Mouse (Mus musculus) intestine, embryonic 14.5 days (tissue): ENCODE results near the gene Lix1. TPM values are rescaled to one million over a fixed set of nuclear protein-coding genes. Genes with fewer than 3 reads are reported as not detected.
A peak's percentile ranks its signal among the peaks of the same experiment; 100 is the strongest.

Experiments
- ATAC-seq: fragments of 200-750 bp; cut with Nextera tagmentation; replicated peaks from 2 replicates; pipeline ENCODE4 v1.8.0; 2017; ENCODE audit warnings: low read depth, moderate number of reproducible peaks, moderate TSS enrichment, moderate library complexity; ENCODE audit not compliant: low FRiP score, low TSS enrichment
- DNase-seq: peaks from one replicate; pipeline ENCODE4 v3.0.0-alpha.2; 2018; ENCODE audit warnings: low spot score
- H3K27ac ChIP-seq: fragments of 300-500 bp; sonication (generic); 2 replicates; pipeline ENCODE4 v1.5.1; 2014; ENCODE audit warnings: low read depth, mild to moderate bottlenecking, control low read depth
- H3K27me3 ChIP-seq: fragments of 300-500 bp; sonication (generic); replicated peaks from 2 replicates; pipeline ENCODE4 v1.6.1; 2014; ENCODE audit warnings: low read length, control low read depth; ENCODE audit not compliant: control insufficient read depth, insufficient read depth
- H3K36me3 ChIP-seq: fragments of 300-500 bp; sonication (generic); 2 replicates; pipeline ENCODE4 v1.6.1; 2014; ENCODE audit warnings: low read length, control low read depth; ENCODE audit not compliant: control insufficient read depth, insufficient read depth
- H3K4me1 ChIP-seq: fragments of 300-500 bp; sonication (generic); replicated peaks from 2 replicates; pipeline ENCODE4 v1.6.1; 2014; ENCODE audit warnings: low read length, control low read depth, mixed read lengths; ENCODE audit not compliant: control insufficient read depth, insufficient read depth
- H3K4me2 ChIP-seq: fragments of 300-500 bp; sonication (generic); 2 replicates; pipeline ENCODE4 v1.6.1; 2014; ENCODE audit warnings: low read length
- H3K4me3 ChIP-seq: fragments of 300-500 bp; sonication (generic); 2 replicates; pipeline ENCODE4 v1.5.1; 2014; ENCODE audit warnings: low read depth, low read length, control low read depth, mixed read lengths
- H3K9ac ChIP-seq: fragments of 300-500 bp; sonication (generic); 2 replicates; pipeline ENCODE4 v1.6.1; 2014; ENCODE audit warnings: mild to moderate bottlenecking, low read length
- H3K9me3 ChIP-seq: fragments of 300-500 bp; sonication (generic); 2 replicates; pipeline ENCODE4 v1.6.1; 2016; ENCODE audit warnings: low read length, control low read depth; ENCODE audit not compliant: control insufficient read depth
- WGBS: fragments of 180-500 bp; shearing (Covaris S2); extraction: QIAGEN DNeasy Blood & Tissue Kit; methylation state at CpG from one replicate; pipeline ENCODE4 v1.1.7; 2014; 5-methylcytosine and 5-hydroxymethylcytosine counted together
- polyA plus RNA-seq: library from polyadenylated mRNA; unstranded; fragments of >200 nt; fragmentation: Nextera tagmentation; extraction: Ambion mirVana; gene quantifications from 2 replicates; pipeline ENCODE4 v1.2.1, GENCODE M21; 2014

The Lix1 gene
- polyA plus RNA-seq, 1 experiment from 2014 or later, result 4.1 TPM

DNA sequence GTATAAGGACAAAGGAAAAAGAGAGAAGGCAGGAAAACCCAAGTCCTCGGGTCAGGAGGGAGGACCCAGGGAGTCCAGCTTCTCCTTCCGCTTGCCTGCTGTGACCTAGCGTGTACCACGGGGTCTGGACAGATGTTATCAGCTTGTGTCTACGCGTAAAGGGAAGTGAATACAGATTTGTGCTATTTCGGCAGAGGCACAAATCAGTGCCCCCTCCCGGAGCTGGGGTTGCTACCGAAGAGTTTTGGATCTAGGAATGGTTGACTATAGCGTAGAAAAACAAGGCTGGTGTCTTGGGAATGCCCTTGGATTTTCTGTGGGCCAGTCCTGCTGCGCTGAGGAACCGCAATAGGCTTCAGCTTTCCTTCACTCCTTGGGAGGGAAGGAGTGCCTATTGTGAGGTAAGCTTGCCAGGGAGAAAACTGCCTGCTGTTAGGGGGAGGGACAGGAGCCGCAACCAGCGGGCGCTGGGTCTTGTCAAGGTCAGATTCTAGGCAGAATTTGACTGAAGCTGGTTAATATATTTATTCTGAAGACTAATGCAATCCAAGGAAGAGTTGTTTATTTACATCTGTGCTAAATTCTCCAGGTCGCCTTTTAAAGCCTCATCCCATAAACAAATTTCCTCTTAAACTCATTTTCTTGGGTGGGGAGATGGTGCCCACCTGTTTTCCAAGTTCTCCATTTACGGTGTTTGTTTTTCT is 46.4 kb downstream of the Lix1 start:
- H3K4me2 ChIP-seq, result peak overlapping the region; percentile 67
- peak; percentile 82 for ATAC-seq
- no peaks in the 10 kb centered on the region for H3K27me3 ChIP-seq
- H3K4me3 ChIP-seq, result peak overlapping the region; percentile 34
- peak overlapping the region; percentile 42 for H3K9ac ChIP-seq
- peak overlapping the region; percentile 70 for H3K27ac ChIP-seq
- no peaks in the 10 kb centered on the region for H3K36me3 ChIP-seq
- peak; percentile 68 for DNase-seq
- 3% methylated on average over 17 of the region's 17 CpGs for WGBS
- peaks cover 12% of the 10 kb centered on the region for H3K4me1 ChIP-seq
- no peaks in the 10 kb centered on the region for H3K9me3 ChIP-seq

DNA sequence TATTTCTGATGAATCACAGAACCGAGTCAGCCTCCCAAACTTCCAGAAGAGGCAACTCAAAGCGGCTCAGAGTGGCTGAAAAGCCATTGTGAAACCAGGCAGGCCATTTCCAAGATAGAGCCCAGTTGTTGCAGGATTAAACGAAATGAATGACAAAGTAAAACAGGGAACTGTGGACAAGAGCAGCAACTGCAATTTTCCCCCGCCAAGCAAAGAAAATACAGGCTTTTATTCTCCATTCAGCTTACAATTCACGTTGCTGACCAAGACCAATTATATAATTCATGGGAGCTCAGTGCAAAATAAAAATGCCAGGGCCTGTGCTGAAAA is 46.9 kb downstream of the Lix1 start:
- DNase-seq, result no peak
- Histone ChIP-seq H3K27ac (no peak overlapping the region), H3K9ac (no peak overlapping the region)

DNA sequence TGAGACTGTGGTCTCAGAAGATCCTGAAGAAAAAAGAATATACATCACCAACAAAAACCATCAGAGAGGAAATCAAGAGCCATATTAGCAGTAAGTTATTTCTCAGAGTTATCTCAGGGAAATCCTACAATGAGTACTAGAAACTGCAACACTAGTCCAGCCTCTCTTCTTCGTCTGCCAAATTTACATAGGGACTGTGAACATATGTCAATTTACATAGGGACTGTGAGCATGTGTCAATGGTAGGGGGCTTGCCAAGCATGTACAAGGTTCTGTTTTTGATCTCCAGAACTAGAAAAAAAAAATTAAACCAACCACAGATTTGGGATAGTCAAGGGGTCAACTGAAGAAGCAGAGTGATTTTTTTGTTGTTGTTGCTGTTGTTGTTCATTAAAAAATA is 48.6 kb downstream of the Lix1 start:
- H3K4me1 ChIP-seq, result peaks cover 12% of the 10 kb centered on the region
- no peaks in the 10 kb centered on the region for H3K9me3 ChIP-seq
- H3K27ac ChIP-seq, result no peak overlapping the region
- H3K4me2 ChIP-seq, result no peak overlapping the region
- WGBS, result 86% methylated on average over 1 of the region's 1 CpGs
- H3K36me3 ChIP-seq, result no peaks in the 10 kb centered on the region
- no peak for ATAC-seq
- no peak overlapping the region for H3K4me3 ChIP-seq
- H3K9ac ChIP-seq, result no peak overlapping the region
- H3K27me3 ChIP-seq, result no peaks in the 10 kb centered on the region
- DNase-seq, result no peak

More for the DNA sequence above, 46.9 kb downstream of the Lix1 start:
- Histone ChIP-seq H3K4me3 (no peak overlapping the region), H3K9me3 (no peaks in the 10 kb centered on the region), H3K27me3 (no peaks in the 10 kb centered on the region), H3K4me1 (peaks cover 12% of the 10 kb centered on the region), H3K36me3 (no peaks in the 10 kb centered on the region), H3K4me2 (peak overlapping the region; percentile 67)
- WGBS, result 11% methylated on average over 5 of the region's 5 CpGs
- ATAC-seq, result no peak

DNA sequence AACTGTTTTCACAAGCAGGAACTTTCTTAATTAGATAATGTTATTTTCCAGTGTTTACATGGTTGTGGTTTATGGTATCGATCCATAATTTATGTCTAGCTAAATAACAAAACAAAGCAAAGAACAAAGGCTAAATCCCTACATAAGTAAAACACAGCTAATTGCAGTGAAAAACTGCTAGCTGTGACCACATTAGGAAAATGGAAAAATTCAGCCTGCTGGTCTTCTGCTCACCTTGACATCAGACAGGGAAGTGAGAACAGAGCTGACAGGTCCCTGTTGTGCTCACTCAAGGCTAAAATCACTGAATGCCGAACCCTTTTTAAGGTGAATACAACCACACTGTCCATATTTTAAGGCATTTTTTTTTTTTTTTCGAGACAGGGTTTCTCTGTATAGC is 50.1 kb downstream of the Lix1 start:
- Histone ChIP-seq H3K4me2 (no peak overlapping the region), H3K4me1 (peaks cover 12% of the 10 kb centered on the region), H3K4me3 (no peak overlapping the region), H3K36me3 (no peaks in the 10 kb centered on the region), H3K27me3 (no peaks in the 10 kb centered on the region), H3K9ac (no peak overlapping the region), H3K27ac (no peak overlapping the region), H3K9me3 (no peaks in the 10 kb centered on the region)
- WGBS, result 88% methylated on average over 3 of the region's 3 CpGs
- no peak for DNase-seq
- ATAC-seq, result no peak

DNA sequence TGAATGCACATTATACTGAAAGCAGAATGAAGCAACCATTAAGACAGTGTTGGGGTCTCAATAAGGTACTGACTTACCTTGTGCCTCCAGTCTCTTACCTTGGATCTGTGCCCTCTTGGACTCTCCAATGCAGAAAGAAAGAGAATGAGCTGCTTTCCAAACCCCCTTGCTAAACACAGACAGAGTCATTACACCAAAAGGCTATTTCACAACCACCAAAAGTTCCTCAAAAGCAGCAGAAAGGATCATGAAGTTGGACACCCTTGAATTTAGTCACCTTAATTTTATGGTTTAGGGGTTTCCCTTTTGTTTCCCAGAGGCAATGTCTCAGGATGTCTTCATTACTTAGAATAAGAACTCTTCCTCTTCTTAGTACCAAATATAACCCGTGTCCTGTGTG is 52.1 kb downstream of the Lix1 start:
- ATAC-seq (no peak), DNase-seq (no peak)
- H3K36me3 ChIP-seq, result no peaks in the 10 kb centered on the region
- H3K9me3 ChIP-seq, result no peaks in the 10 kb centered on the region
- H3K27me3 ChIP-seq, result no peaks in the 10 kb centered on the region
- H3K4me1 ChIP-seq, result peaks cover 2% of the 10 kb centered on the region; the same call in 1 of the 2 replicates
- H3K27ac ChIP-seq, result no peak overlapping the region
- no peak overlapping the region for H3K4me2 ChIP-seq
- WGBS, result 79% methylated on average over 1 of the region's 1 CpGs
- H3K9ac ChIP-seq, result no peak overlapping the region
- no peak overlapping the region for H3K4me3 ChIP-seq

GRCm38 (mm10) chr17:17485789-17486188 is 83.3 kb downstream of the Lix1 start:
- no peak for ATAC-seq

GRCm38 (mm10) chr17:17490820-17491621 is 88.5 kb downstream of the Lix1 start:
- ATAC-seq, result 0 out of 2 replicates have a peak, but pooled peaks have one; percentile 53
- no peak overlapping the region for H3K27ac ChIP-seq
- DNase-seq, result peak; percentile 55
- no peak overlapping the region for H3K4me3 ChIP-seq
- H3K27me3 ChIP-seq, result no peaks in the 10 kb centered on the region
- no peak overlapping the region for H3K9ac ChIP-seq
- no peaks in the 10 kb centered on the region for H3K36me3 ChIP-seq
- no peaks in the 10 kb centered on the region for H3K4me1 ChIP-seq
- no peak overlapping the region for H3K4me2 ChIP-seq
- 44% methylated on average over 12 of the region's 15 CpGs for WGBS
- H3K9me3 ChIP-seq, result no peaks in the 10 kb centered on the region

More at GRCm38 (mm10) chr17:17485789-17486188, 83.3 kb downstream of the Lix1 start:
- no peak for DNase-seq
- no peak overlapping the region for H3K4me2 ChIP-seq
- H3K4me3 ChIP-seq, result no peak overlapping the region
- H3K9me3 ChIP-seq, result no peaks in the 10 kb centered on the region
- no peaks in the 10 kb centered on the region for H3K27me3 ChIP-seq
- H3K27ac ChIP-seq, result no peak overlapping the region
- no peaks in the 10 kb centered on the region for H3K36me3 ChIP-seq
- 59% methylated on average over 2 of the region's 2 CpGs for WGBS
- no peaks in the 10 kb centered on the region for H3K4me1 ChIP-seq
- H3K9ac ChIP-seq, result no peak overlapping the region

DNA sequence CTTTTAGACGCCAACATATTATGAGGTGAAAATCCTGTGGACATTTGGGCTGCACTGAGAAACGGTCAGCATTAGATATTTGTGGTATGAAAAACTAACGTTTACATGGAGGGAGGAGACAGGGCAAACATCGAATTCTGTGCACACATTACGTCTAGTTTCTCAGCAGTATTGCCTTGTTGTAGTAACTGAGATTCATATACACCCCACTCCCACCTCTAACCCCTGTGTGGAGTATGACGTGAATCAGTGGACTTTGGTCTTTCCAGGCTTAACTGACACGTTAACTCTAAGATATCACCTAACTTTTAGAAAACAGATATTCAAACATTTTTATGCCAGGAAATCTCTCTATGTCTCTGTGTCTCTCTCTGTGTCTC is 89.1 kb downstream of the Lix1 start:
- Histone ChIP-seq H3K36me3 (no peaks in the 10 kb centered on the region), H3K9ac (no peak overlapping the region), H3K27ac (no peak overlapping the region), H3K4me2 (no peak overlapping the region), H3K4me3 (no peak overlapping the region), H3K9me3 (no peaks in the 10 kb centered on the region), H3K4me1 (no peaks in the 10 kb centered on the region), H3K27me3 (no peaks in the 10 kb centered on the region)
- 43% methylated on average over 7 of the region's 7 CpGs for WGBS
- ATAC-seq (no peak), DNase-seq (no peak)
